Mouse (Mus musculus): ENCODE results near the gene Rptor. TPM values are rescaled to one million over a fixed set of nuclear protein-coding genes. Genes with fewer than 3 reads are reported as not detected.

Gene Rptor
- polyA plus RNA-seq, 1 experiment from 2014 or later, result 13.3 TPM

GRCm38 (mm10) chr11:119879573-119879972 lies 276.9 kb downstream of the Rptor start:
- ATAC-seq (ENCODE audit: insufficient number of reproducible peaks, low FRiP score), result no peak
- Histone ChIP-seq H3K4me2 (no peak overlapping the region), H3K9me3 (replicated peaks) (no peaks in the 10 kb centered on the region), H3K27ac (ENCODE audit: poor library complexity, severe bottlenecking) (no peak overlapping the region), H3K9ac (no peak overlapping the region), H3K4me1 (replicated peaks) (peaks cover 25% of the 10 kb centered on the region), H3K36me3 (peaks cover 63% of the 10 kb centered on the region), H3K4me3 (no peak overlapping the region), H3K27me3 (replicated peaks) (no peaks in the 10 kb centered on the region)
- WGBS, result 90% methylated on average over 5 of the region's 5 CpGs

GRCm38 (mm10) chr11:119883646-119884045 lies 280.9 kb downstream of the Rptor start:
- no peaks in the 10 kb centered on the region for H3K9me3 ChIP-seq (replicated peaks)
- ATAC-seq (ENCODE audit: insufficient number of reproducible peaks, low FRiP score), result peak; percentile 78
- H3K4me3 ChIP-seq, result no peak overlapping the region
- H3K4me2 ChIP-seq, result no peak overlapping the region
- H3K27me3 ChIP-seq (replicated peaks), result no peaks in the 10 kb centered on the region
- peak overlapping the region; percentile 10; the same call in 1 of the 2 replicates for H3K27ac ChIP-seq (ENCODE audit: poor library complexity, severe bottlenecking)
- 17% methylated on average over 2 of the region's 2 CpGs for WGBS
- peaks cover 55% of the 10 kb centered on the region for H3K36me3 ChIP-seq
- no peak overlapping the region for H3K9ac ChIP-seq
- peaks cover 38% of the 10 kb centered on the region for H3K4me1 ChIP-seq (replicated peaks)

- ATAC-seq (ENCODE audit: insufficient number of reproducible peaks, low FRiP score), result no peak
- 86% methylated on average over 3 of the region's 3 CpGs for WGBS
- no peaks in the 10 kb centered on the region for H3K27me3 ChIP-seq (replicated peaks)
- H3K36me3 ChIP-seq, result peaks cover 86% of the 10 kb centered on the region
- peaks cover 9% of the 10 kb centered on the region for H3K4me1 ChIP-seq (replicated peaks)
- H3K9me3 ChIP-seq (replicated peaks), result no peaks in the 10 kb centered on the region
- no peak overlapping the region for H3K27ac ChIP-seq (ENCODE audit: poor library complexity, severe bottlenecking)
- H3K4me2 ChIP-seq, result no peak overlapping the region
- H3K4me3 ChIP-seq, result no peak overlapping the region
- no peak overlapping the region for H3K9ac ChIP-seq
These were observed 287.3 kb downstream of the Rptor start for GRCm38 (mm10) chr11:119889966-119890365.

- no peak overlapping the region for H3K27ac ChIP-seq (ENCODE audit: poor library complexity, severe bottlenecking)
- 84% methylated on average over 7 of the region's 7 CpGs for WGBS
- H3K36me3 ChIP-seq, result peaks cover 86% of the 10 kb centered on the region
- H3K4me2 ChIP-seq, result no peak overlapping the region
- no peaks in the 10 kb centered on the region for H3K4me1 ChIP-seq (replicated peaks)
- ATAC-seq (ENCODE audit: insufficient number of reproducible peaks, low FRiP score), result no peak
- no peak overlapping the region for H3K4me3 ChIP-seq
- H3K27me3 ChIP-seq (replicated peaks), result no peaks in the 10 kb centered on the region
- H3K9ac ChIP-seq, result no peak overlapping the region
- H3K9me3 ChIP-seq (replicated peaks), result no peaks in the 10 kb centered on the region
These were observed 289.0 kb downstream of the Rptor start for GRCm38 (mm10) chr11:119891601-119892215.

GRCm38 (mm10) chr11:119893667-119894236 lies 291.0 kb downstream of the Rptor start:
- no peaks in the 10 kb centered on the region for H3K4me1 ChIP-seq (replicated peaks)
- peaks cover 92% of the 10 kb centered on the region for H3K36me3 ChIP-seq
- no peak overlapping the region for H3K4me2 ChIP-seq
- no peaks in the 10 kb centered on the region for H3K27me3 ChIP-seq (replicated peaks)
- ATAC-seq (ENCODE audit: insufficient number of reproducible peaks, low FRiP score), result no peak
- H3K4me3 ChIP-seq, result no peak overlapping the region
- H3K9ac ChIP-seq, result no peak overlapping the region
- WGBS, result 78% methylated on average over 10 of the region's 10 CpGs
- no peak overlapping the region for H3K27ac ChIP-seq (ENCODE audit: poor library complexity, severe bottlenecking)
- no peaks in the 10 kb centered on the region for H3K9me3 ChIP-seq (replicated peaks)

GRCm38 (mm10) chr11:119894634-119895033 lies 291.9 kb downstream of the Rptor start:
- H3K36me3 ChIP-seq, result peaks cover 92% of the 10 kb centered on the region
- no peak overlapping the region for H3K9ac ChIP-seq
- H3K27me3 ChIP-seq (replicated peaks), result no peaks in the 10 kb centered on the region
- no peaks in the 10 kb centered on the region for H3K4me1 ChIP-seq (replicated peaks)
- no peak overlapping the region for H3K4me2 ChIP-seq
- ATAC-seq (ENCODE audit: insufficient number of reproducible peaks, low FRiP score), result no peak
- WGBS, result 56% methylated on average over 6 of the region's 6 CpGs
- H3K9me3 ChIP-seq (replicated peaks), result no peaks in the 10 kb centered on the region
- no peak overlapping the region for H3K4me3 ChIP-seq
- H3K27ac ChIP-seq (ENCODE audit: poor library complexity, severe bottlenecking), result no peak overlapping the region

- H3K36me3 ChIP-seq, result peaks cover 75% of the 10 kb centered on the region
- no peak for ATAC-seq (ENCODE audit: insufficient number of reproducible peaks, low FRiP score)
- H3K4me2 ChIP-seq, result no peak overlapping the region
- H3K4me3 ChIP-seq, result no peak overlapping the region
- H3K4me1 ChIP-seq (replicated peaks), result no peaks in the 10 kb centered on the region
- 87% methylated on average over 9 of the region's 9 CpGs for WGBS
- no peak overlapping the region for H3K9ac ChIP-seq
- H3K27ac ChIP-seq (ENCODE audit: poor library complexity, severe bottlenecking), result no peak overlapping the region
- no peaks in the 10 kb centered on the region for H3K9me3 ChIP-seq (replicated peaks)
- H3K27me3 ChIP-seq (replicated peaks), result no peaks in the 10 kb centered on the region
These were observed 294.3 kb downstream of the Rptor start for GRCm38 (mm10) chr11:119897041-119897440.

- Histone ChIP-seq H3K27ac (ENCODE audit: poor library complexity, severe bottlenecking) (no peak overlapping the region), H3K4me1 (replicated peaks) (no peaks in the 10 kb centered on the region), H3K4me3 (no peak overlapping the region), H3K27me3 (replicated peaks) (no peaks in the 10 kb centered on the region), H3K36me3 (peaks cover 57% of the 10 kb centered on the region), H3K4me2 (no peak overlapping the region), H3K9ac (no peak overlapping the region), H3K9me3 (replicated peaks) (no peaks in the 10 kb centered on the region)
- no peak for ATAC-seq (ENCODE audit: insufficient number of reproducible peaks, low FRiP score)
- 89% methylated on average over 11 of the region's 11 CpGs for WGBS
These were observed 296.3 kb downstream of the Rptor start for GRCm38 (mm10) chr11:119898976-119899375.

- no peak for ATAC-seq (ENCODE audit: insufficient number of reproducible peaks, low FRiP score)
- Histone ChIP-seq H3K9ac (no peak overlapping the region), H3K4me1 (replicated peaks) (no peaks in the 10 kb centered on the region), H3K27ac (ENCODE audit: poor library complexity, severe bottlenecking) (no peak overlapping the region), H3K4me2 (no peak overlapping the region), H3K9me3 (replicated peaks) (no peaks in the 10 kb centered on the region), H3K4me3 (no peak overlapping the region), H3K36me3 (peaks cover 36% of the 10 kb centered on the region), H3K27me3 (replicated peaks) (0 out of 2 replicates have a peak, but pooled peaks cover 3% of the 10 kb centered on the region)
- WGBS, result 66% methylated on average over 4 of the region's 4 CpGs
These were observed 298.5 kb downstream of the Rptor start for GRCm38 (mm10) chr11:119901174-119901573.

- WGBS, result 83% methylated on average over 4 of the region's 4 CpGs
- Histone ChIP-seq H3K9me3 (replicated peaks) (no peaks in the 10 kb centered on the region), H3K4me2 (no peak overlapping the region), H3K4me3 (no peak overlapping the region), H3K9ac (no peak overlapping the region), H3K27me3 (replicated peaks) (peaks cover 13% of the 10 kb centered on the region), H3K4me1 (replicated peaks) (no peaks in the 10 kb centered on the region), H3K36me3 (peaks cover 21% of the 10 kb centered on the region), H3K27ac (ENCODE audit: poor library complexity, severe bottlenecking) (no peak overlapping the region)
- no peak for ATAC-seq (ENCODE audit: insufficient number of reproducible peaks, low FRiP score)
These were observed 300.2 kb downstream of the Rptor start for GRCm38 (mm10) chr11:119902891-119903290.

- Histone ChIP-seq H3K9ac (no peak overlapping the region), H3K27ac (ENCODE audit: poor library complexity, severe bottlenecking) (no peak overlapping the region), H3K4me3 (no peak overlapping the region), H3K9me3 (replicated peaks) (no peaks in the 10 kb centered on the region), H3K4me2 (no peak overlapping the region), H3K4me1 (replicated peaks) (peaks cover 9% of the 10 kb centered on the region), H3K36me3 (peaks cover 3% of the 10 kb centered on the region), H3K27me3 (replicated peaks) (peaks cover 18% of the 10 kb centered on the region)
- ATAC-seq (ENCODE audit: insufficient number of reproducible peaks, low FRiP score), result peak; percentile 60
- WGBS, result 33% methylated on average over 5 of the region's 5 CpGs
These were observed 302.0 kb downstream of the Rptor start for GRCm38 (mm10) chr11:119904621-119905286.

Data from heart, embryonic 12.5 days (tissue).